Mouse (Mus musculus) megakaryocyte, embryonic 14.5 days (primary cell): ENCODE results near the gene Akap6.

ENCODE experiments used
- FLI1 ChIP-seq: IDR thresholded peaks from 2 replicates; pipeline ENCODE4 v1.6.1; 2012; ENCODE audit warnings: low read length, inconsistent platforms, mixed read lengths
- GATA1 ChIP-seq: IDR thresholded peaks from 3 replicates; pipeline ENCODE4 v1.6.1; 2012; ENCODE audit warnings: mixed read lengths, low read length, inconsistent platforms, borderline replicate concordance

GRCm38 (mm10) chr12:52893656-52894405 lies 194.6 kb downstream of the Akap6 start:
- TF ChIP-seq GATA1 (no peak), FLI1 (no peak)
